Mouse (Mus musculus): ENCODE data around the gene Actr1a.
A peak's percentile ranks its signal among the peaks of the same experiment; 100 is the strongest.

DNA sequence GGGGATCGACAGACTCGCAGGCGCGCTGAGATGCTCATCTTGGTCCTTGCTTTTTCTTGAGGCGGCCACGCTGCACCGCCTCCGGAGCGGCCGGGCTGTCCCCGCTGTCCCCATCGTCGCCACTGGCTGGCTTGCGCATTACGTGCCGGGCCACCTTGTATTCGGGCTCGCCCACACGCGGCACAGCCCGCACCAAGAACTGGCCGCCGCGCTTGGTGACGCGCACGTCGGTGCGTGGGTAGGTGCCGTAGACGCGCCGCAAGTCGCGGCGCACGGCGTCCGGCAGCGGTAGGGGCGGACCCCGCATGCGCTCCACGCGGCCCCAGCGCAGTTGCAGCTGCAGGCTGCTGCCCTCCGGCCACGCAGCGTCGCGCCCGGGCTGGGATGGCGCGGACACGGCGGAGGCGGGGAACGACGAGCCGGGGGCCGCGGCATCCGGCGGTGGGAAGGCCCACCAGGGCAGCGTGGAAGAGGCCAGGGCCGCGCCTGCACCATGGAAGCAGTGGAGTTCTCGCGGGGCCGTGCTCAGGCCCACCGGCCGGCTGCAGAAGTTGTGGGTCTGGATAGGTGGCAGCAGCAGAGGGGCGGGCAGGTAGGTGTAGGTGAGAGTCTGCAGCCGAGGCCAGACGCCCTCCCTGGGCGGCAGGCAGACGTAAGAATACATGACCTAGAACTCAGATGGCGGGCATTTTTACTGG lies 46.6 kb downstream of the Actr1a start:
- no peak for TF ChIP-seq CTCF (IDR thresholded peaks at IDR 0.05; ENCODE audit: insufficient read depth, low read depth, low read length)
- peak; percentile 95 for TF ChIP-seq POLR2A (IDR thresholded peaks at IDR 0.05; ENCODE audit: insufficient read depth, low read depth, low read length)
